Mouse (Mus musculus): Measurements from ENCODE around the gene Atp6v0e2.
"Not testable (repeated sequence)": the region's sequence is repeated elsewhere in the genome, so short reads cannot be mapped to it uniquely, and the experiment has no call there.

Gene Atp6v0e2

GRCm38 (mm10) chr6:48537105-48537954 lies at the start of gene Atp6v0e2:
Gene Atp6v0e2, plus strand, starts transcription at chr6:48537615.
- peak; percentile 79 for DNase-seq

- no peak for DNase-seq
Measured at GRCm38 (mm10) chr6:48487747-48488725, 49.4 kb upstream of the Atp6v0e2 start.

GRCm38 (mm10) chr6:48489741-48490140 lies 47.7 kb upstream of the Atp6v0e2 start:
- no peak for DNase-seq

GRCm38 (mm10) chr6:48491361-48491760 lies 46.1 kb upstream of the Atp6v0e2 start:
- peak; percentile 32 for DNase-seq

- DNase-seq = no peak
Measured at GRCm38 (mm10) chr6:48493136-48493730, 44.2 kb upstream of the Atp6v0e2 start.

GRCm38 (mm10) chr6:48497521-48497920 lies 39.9 kb upstream of the Atp6v0e2 start:
- DNase-seq = no peak

GRCm38 (mm10) chr6:48503847-48504240 lies 33.6 kb upstream of the Atp6v0e2 start:
- DNase-seq = no peak

- peak; percentile 79 for DNase-seq
Measured at GRCm38 (mm10) chr6:48504241-48504854, 33.1 kb upstream of the Atp6v0e2 start.

GRCm38 (mm10) chr6:48508087-48508486 lies 29.3 kb upstream of the Atp6v0e2 start:
- no peak for DNase-seq

- DNase-seq = no peak
Measured at GRCm38 (mm10) chr6:48510426-48510825, 27.0 kb upstream of the Atp6v0e2 start.

- DNase-seq = no peak
Measured at GRCm38 (mm10) chr6:48511861-48512260, 25.6 kb upstream of the Atp6v0e2 start.

- not testable (repeated sequence) for DNase-seq
Measured at GRCm38 (mm10) chr6:48524882-48525281, 12.5 kb upstream of the Atp6v0e2 start.

- no peak for DNase-seq
Measured at GRCm38 (mm10) chr6:48527901-48528300, 9.5 kb upstream of the Atp6v0e2 start.

- no peak for DNase-seq
Measured at GRCm38 (mm10) chr6:48529261-48529660, 8.2 kb upstream of the Atp6v0e2 start.

GRCm38 (mm10) chr6:48529871-48530440 lies 7.5 kb upstream of the Atp6v0e2 start:
- no peak for DNase-seq

- no peak for DNase-seq
Measured at GRCm38 (mm10) chr6:48530862-48531261, 6.6 kb upstream of the Atp6v0e2 start.

- no peak for DNase-seq
Measured at GRCm38 (mm10) chr6:48533475-48533874, 3.9 kb upstream of the Atp6v0e2 start.

GRCm38 (mm10) chr6:48534913-48535312 lies 2.5 kb upstream of the Atp6v0e2 start:
- no peak for DNase-seq

GRCm38 (mm10) chr6:48536091-48536490 lies 1.3 kb upstream of the Atp6v0e2 start:
- DNase-seq = no peak

GRCm38 (mm10) chr6:48538841-48539737 lies 1.7 kb downstream of the Atp6v0e2 start:
- DNase-seq = peak; percentile 83

- no peak for DNase-seq
Measured at GRCm38 (mm10) chr6:48539860-48540259, 2.4 kb downstream of the Atp6v0e2 start.
